Mouse (Mus musculus) liver, embryonic 16.5 days (tissue): ENCODE data around the gene Rfc1. TPM values are rescaled to one million over a fixed set of nuclear protein-coding genes. Genes with fewer than 3 reads are reported as not detected.

ENCODE experiments used
- ATAC-seq: fragments of 200-750 bp; cut with Nextera tagmentation; 2 replicates; pipeline ENCODE4 v1.8.0; 2017; ENCODE audit warnings: low read depth, mild to moderate bottlenecking, moderate number of reproducible peaks, moderate library complexity
- H3K27ac ChIP-seq: fragments of 300-500 bp; sonication (generic); 2 replicates; pipeline ENCODE4 v1.5.1; 2014; ENCODE audit warnings: mild to moderate bottlenecking, low read length
- H3K27me3 ChIP-seq: fragments of 300-500 bp; sonication (generic); 2 replicates; pipeline ENCODE4 v1.6.1; 2014; ENCODE audit warnings: low read depth, low read length, mixed read lengths; ENCODE audit not compliant: control insufficient read depth, insufficient read depth
- H3K36me3 ChIP-seq: fragments of 300-500 bp; sonication (generic); 2 replicates; pipeline ENCODE4 v1.6.1; 2014; ENCODE audit warnings: mild to moderate bottlenecking; ENCODE audit not compliant: control insufficient read depth, insufficient read depth
- H3K4me1 ChIP-seq: fragments of 300-500 bp; sonication (generic); 2 replicates; pipeline ENCODE4 v1.6.1; 2014; ENCODE audit warnings: low read depth, low read length, mixed read lengths; ENCODE audit not compliant: control insufficient read depth
- H3K4me2 ChIP-seq: fragments of 300-500 bp; sonication (generic); 2 replicates; pipeline ENCODE4 v1.6.1; 2014; ENCODE audit warnings: low read depth, low read length, mixed read lengths
- H3K4me3 ChIP-seq: fragments of 300-500 bp; sonication (generic); 2 replicates; pipeline ENCODE4 v1.5.1; 2014; ENCODE audit warnings: low read depth, mild to moderate bottlenecking, low read length
- H3K9ac ChIP-seq: fragments of 300-500 bp; sonication (generic); 2 replicates; pipeline ENCODE4 v1.6.1; 2014; ENCODE audit warnings: low read depth, low read length
- H3K9me3 ChIP-seq: fragments of 300-500 bp; sonication (generic); replicated peaks from 2 replicates; pipeline ENCODE4 v1.6.1; 2016; ENCODE audit warnings: low read length; ENCODE audit not compliant: control insufficient read depth
- WGBS: fragments of 180-500 bp; shearing (Covaris S2); extraction: QIAGEN DNeasy Blood & Tissue Kit; methylation state at CpG from one replicate; pipeline ENCODE4 v1.1.7; 2014; ENCODE audit not compliant: insufficient replicate concordance; 5-methylcytosine and 5-hydroxymethylcytosine counted together
- polyA plus RNA-seq: library from polyadenylated mRNA; unstranded; fragments of >200 nt; fragmentation: Nextera tagmentation; extraction: Ambion mirVana; gene quantifications from 2 replicates; pipeline ENCODE4 v1.2.1, GENCODE M21; 2015

The Rfc1 gene
- polyA plus RNA-seq, 1 experiment from 2014 or later: 31.6 TPM

DNA sequence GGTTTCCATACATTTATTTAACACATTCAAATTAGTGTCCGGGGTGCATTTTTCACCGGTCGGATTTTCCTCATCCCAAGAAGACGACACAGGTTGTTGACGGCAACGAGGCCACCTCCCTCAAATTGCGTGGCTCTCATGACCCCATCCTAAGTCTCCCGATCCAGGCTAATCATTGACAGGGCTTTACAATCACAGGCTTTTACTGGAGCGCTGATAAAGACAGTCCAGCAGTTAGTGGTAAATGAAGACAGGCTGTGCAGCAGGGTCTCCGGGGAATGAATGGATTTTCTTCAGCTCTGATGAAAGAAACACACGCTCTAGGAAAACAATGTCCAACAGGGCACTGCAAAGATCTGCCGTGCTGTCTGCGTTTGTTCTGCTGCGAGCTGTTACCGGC, 12.7 kb upstream of the Rfc1 start, which contains the start of gene Klb:
Klb (plus strand) TSS at position 147 of the 400 bp plus-strand sequence.
- Histone ChIP-seq H3K36me3 (no peaks in the 10 kb centered on the region), H3K27me3 (no peaks in the 10 kb centered on the region), H3K4me1 (no peaks in the 10 kb centered on the region), H3K4me3 (peak within 1 kb of the TSS; percentile 45), H3K9ac (peak within 1 kb of the TSS; percentile 26; the same call in 1 of the 2 replicates), H3K4me2 (no peak within 1 kb of the TSS), H3K27ac (peak within 1 kb of the TSS; percentile 60), H3K9me3 (no peaks in the 10 kb centered on the region)
- ATAC-seq: peak; percentile 75
- 64% methylated on average over 15 of the region's 15 CpGs for WGBS

DNA sequence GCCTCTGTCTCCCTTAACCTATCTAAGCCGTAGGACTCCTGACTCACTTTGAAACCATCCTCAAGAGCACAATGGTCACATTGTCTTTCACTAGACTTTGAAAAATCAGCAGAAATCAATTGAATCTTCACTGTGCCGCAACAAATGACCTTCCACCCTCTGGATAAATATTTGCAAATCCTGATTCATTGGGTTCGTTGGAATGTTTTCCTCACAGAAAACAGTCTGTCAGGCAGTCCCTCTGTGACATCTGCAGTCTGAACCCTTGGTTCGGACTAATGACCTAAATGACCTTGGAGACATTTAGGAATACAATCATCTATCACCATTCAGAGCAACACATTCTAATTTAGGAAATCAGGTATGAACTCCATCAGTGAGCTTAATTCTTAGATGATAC, 4.7 kb upstream of the Rfc1 start:
- 45% methylated on average over 4 of the region's 4 CpGs for WGBS
- Histone ChIP-seq H3K4me1 (peaks cover 10% of the 10 kb centered on the region), H3K4me3 (no peak overlapping the region), H3K36me3 (no peaks in the 10 kb centered on the region), H3K4me2 (no peak overlapping the region), H3K27ac (no peak overlapping the region), H3K9ac (no peak overlapping the region), H3K9me3 (no peaks in the 10 kb centered on the region), H3K27me3 (no peaks in the 10 kb centered on the region)
- no peak; the same call in 1 of the 2 replicates for ATAC-seq

DNA sequence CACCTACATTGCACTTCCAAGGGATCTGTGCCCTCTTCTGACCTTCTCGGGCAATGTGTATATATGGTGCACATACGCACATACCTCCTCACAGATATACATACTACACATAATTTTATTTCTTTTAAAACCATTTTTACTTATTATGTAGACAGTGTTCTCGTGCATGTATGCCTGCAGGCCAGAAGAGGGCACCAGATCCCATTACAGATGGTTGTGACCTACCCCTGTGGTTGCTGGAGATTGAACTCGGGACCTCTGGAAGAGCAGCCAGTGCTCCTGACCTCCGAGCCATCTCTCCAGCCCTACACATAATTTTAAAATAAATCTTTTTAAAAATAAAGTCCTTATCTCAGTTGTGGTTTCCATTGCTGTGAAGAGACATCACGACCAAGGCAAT, 2.9 kb upstream of the Rfc1 start:
- H3K4me1 ChIP-seq: peaks cover 16% of the 10 kb centered on the region
- no peak for ATAC-seq
- H3K27me3 ChIP-seq: no peaks in the 10 kb centered on the region
- H3K4me2 ChIP-seq: no peak overlapping the region
- no peak overlapping the region for H3K4me3 ChIP-seq
- 52% methylated on average over 6 of the region's 6 CpGs for WGBS
- no peak overlapping the region for H3K9ac ChIP-seq
- H3K36me3 ChIP-seq: no peaks in the 10 kb centered on the region
- no peak overlapping the region for H3K27ac ChIP-seq
- no peaks in the 10 kb centered on the region for H3K9me3 ChIP-seq

DNA sequence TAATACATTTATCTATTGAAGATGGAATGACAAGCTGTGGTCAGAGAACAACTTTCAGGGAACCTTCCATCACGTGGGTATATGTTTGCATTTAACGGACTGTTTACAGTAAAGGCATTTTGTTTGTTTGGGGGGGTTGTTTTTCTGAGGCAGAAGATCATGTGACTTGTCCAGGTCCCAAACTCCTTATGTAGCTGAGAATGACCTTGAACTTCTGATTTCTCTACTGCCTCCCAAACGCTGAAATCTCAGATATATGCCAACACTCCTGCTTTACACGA, 545 bp upstream of the Rfc1 start:
- Histone ChIP-seq H3K27me3 (no peaks in the 10 kb centered on the region), H3K4me3 (peak overlapping the region; percentile 97), H3K36me3 (no peaks in the 10 kb centered on the region), H3K4me2 (peak overlapping the region; percentile 85), H3K27ac (no peak overlapping the region), H3K9me3 (no peaks in the 10 kb centered on the region), H3K4me1 (peaks cover 16% of the 10 kb centered on the region), H3K9ac (no peak overlapping the region)
- 20% methylated on average over 4 of the region's 4 CpGs for WGBS
- no peak for ATAC-seq

DNA sequence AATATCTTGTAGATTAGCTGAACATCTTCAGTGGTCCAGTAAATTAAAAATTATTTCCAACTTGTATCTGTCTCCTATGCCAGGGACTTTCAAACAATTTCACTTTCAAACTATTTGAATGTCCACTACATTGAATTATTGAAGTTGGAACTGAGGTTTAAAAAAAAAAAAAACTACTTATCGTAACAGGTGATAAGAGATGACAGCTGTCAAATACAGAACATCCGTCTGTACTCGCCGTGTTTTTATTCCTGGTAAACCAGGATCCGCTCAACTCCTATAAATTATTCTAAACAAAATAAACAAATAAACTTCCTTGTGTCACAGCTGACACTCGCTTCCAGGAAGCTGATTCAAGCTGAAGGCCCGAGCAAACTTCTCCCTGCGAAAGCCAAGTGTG, 682 bp downstream of the Rfc1 start:
- H3K9ac ChIP-seq: peak overlapping the region; percentile 90
- H3K27me3 ChIP-seq: no peaks in the 10 kb centered on the region
- no peaks in the 10 kb centered on the region for H3K9me3 ChIP-seq
- peak overlapping the region; percentile 97 for H3K4me3 ChIP-seq
- peak overlapping the region; percentile 85 for H3K4me2 ChIP-seq
- under 1% methylated on average over 8 of the region's 8 CpGs for WGBS
- ATAC-seq: no peak
- H3K27ac ChIP-seq: peak overlapping the region; percentile 88
- H3K4me1 ChIP-seq: peaks cover 12% of the 10 kb centered on the region
- H3K36me3 ChIP-seq: no peaks in the 10 kb centered on the region

DNA sequence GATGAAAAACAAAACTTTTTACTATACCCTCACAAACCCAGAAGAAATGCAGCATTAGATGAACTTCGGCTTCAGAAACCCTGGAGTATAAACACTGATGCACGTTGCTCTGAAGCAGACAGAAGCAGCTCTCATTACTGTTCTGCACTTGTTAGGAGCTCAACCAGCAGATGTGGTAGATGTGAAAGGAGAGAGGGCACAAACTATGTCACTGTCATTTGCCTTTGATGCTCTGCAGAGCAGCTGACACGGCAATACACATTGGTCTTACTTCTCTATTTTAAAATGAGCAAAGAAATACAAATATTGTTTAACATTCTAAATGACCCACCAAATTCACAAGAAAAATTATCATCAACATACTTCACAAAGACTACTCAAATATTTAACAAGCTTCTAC, 5.5 kb downstream of the Rfc1 start:
- 74% methylated on average over 3 of the region's 3 CpGs for WGBS
- Histone ChIP-seq H3K4me2 (no peak overlapping the region), H3K4me1 (peaks cover 16% of the 10 kb centered on the region), H3K4me3 (no peak overlapping the region), H3K9me3 (no peaks in the 10 kb centered on the region), H3K27ac (no peak overlapping the region), H3K27me3 (no peaks in the 10 kb centered on the region), H3K9ac (no peak overlapping the region), H3K36me3 (no peaks in the 10 kb centered on the region)
- ATAC-seq: no peak

DNA sequence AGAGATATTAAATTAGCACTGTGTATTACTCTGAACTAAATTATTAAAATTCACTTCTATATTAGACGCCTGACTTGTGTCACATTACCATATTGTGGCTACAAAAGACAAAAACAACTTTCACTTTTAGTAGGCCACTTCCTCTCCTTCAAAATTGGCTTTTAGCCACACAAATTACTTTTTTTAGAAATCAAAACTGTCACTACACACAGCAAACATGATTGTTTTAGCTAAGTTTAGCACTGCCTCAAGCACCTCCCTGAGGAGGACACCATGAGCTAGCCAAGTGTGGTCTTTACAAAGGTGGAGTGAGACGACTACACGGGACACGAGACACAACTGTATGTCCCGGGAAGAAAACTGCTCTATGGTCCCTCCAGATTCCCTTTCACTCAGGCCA, 9.3 kb downstream of the Rfc1 start:
- H3K9me3 ChIP-seq: no peaks in the 10 kb centered on the region
- peaks cover 9% of the 10 kb centered on the region; the same call in 1 of the 2 replicates for H3K4me1 ChIP-seq
- no peak overlapping the region for H3K4me3 ChIP-seq
- H3K9ac ChIP-seq: 0 out of 2 replicates have a peak overlapping the region, but pooled peaks have one; percentile 1
- ATAC-seq: no peak
- H3K27me3 ChIP-seq: no peaks in the 10 kb centered on the region
- no peaks in the 10 kb centered on the region for H3K36me3 ChIP-seq
- H3K4me2 ChIP-seq: peak overlapping the region; percentile 39; the same call in 1 of the 2 replicates
- H3K27ac ChIP-seq: peak overlapping the region; percentile 50; the same call in 1 of the 2 replicates
- WGBS: 34% methylated on average over 5 of the region's 5 CpGs

DNA sequence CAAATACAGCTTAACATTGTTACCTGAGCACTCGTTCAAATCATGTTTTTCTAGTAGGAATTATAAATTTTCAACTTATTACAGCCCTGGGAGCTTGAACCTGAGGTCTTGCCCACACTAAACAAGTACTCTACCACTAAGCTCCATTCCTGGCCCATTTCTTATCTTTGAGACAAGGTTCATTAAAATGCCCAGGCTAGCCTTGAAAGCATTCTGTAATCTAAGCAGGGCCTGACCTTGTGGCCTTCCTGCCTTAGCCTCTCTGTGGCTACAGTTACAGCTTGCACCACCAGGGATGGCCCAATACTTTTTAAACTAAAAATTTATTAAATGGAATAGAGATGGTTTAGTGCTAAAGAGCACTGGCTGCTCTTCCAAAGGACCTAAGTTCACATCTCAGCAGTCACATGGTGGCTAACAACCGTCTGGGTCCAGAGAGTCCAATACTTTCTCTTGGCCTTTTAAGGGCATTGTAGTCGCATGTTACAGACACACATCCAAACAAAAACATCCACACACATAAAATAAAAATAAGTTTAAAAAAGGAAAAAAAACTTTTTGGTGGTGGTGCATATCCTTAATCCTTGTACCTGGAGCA, 10.6 kb downstream of the Rfc1 start:
- 78% methylated on average over 3 of the region's 3 CpGs for WGBS

DNA sequence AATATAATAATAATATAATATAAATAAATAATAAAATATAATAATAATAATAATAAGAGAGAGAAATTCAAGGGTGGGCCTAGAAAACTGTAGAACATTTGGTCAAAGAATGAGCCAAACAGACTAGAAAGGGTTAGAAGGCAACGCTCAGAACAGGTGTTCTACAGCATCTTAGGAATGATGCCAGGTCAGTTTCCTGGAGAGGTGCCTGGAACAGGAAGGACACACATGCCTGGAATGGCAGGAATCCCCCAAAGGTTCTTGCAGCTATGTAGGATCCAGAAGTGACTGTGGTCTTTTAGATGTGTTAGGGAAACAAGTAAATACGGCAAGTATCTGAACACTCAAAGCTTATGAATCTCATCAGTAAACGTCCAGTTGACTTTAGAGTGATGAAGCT, 11.2 kb downstream of the Rfc1 start:
- ATAC-seq: no peak
- H3K4me1 ChIP-seq: peaks cover 9% of the 10 kb centered on the region; the same call in 1 of the 2 replicates
- H3K9ac ChIP-seq: no peak overlapping the region
- H3K27ac ChIP-seq: no peak overlapping the region
- H3K4me3 ChIP-seq: no peak overlapping the region
- H3K27me3 ChIP-seq: no peaks in the 10 kb centered on the region
- H3K9me3 ChIP-seq: no peaks in the 10 kb centered on the region
- H3K36me3 ChIP-seq: peaks cover under 1% of the 10 kb centered on the region; the same call in 1 of the 2 replicates
- 81% methylated on average over 3 of the region's 3 CpGs for WGBS
- H3K4me2 ChIP-seq: no peak overlapping the region

More for the DNA sequence above, 10.6 kb downstream of the Rfc1 start:
- no peaks in the 10 kb centered on the region for H3K9me3 ChIP-seq
- H3K4me3 ChIP-seq: no peak overlapping the region
- H3K9ac ChIP-seq: no peak overlapping the region
- H3K4me1 ChIP-seq: peaks cover 9% of the 10 kb centered on the region; the same call in 1 of the 2 replicates
- H3K36me3 ChIP-seq: no peaks in the 10 kb centered on the region
- no peak for ATAC-seq
- no peak overlapping the region for H3K4me2 ChIP-seq
- H3K27me3 ChIP-seq: no peaks in the 10 kb centered on the region
- no peak overlapping the region for H3K27ac ChIP-seq
